Mouse (Mus musculus) right cerebral cortex, postnatal 10 days (tissue): ENCODE measurements at regions not wholly inside any gene's neighbourhood (a gene's known extent, or its start where the extent isn't known, plus 50 kb on each side); places are given as distances from the start of the nearest gene placed in this dataset.
"Not testable (repeated sequence)": the region's sequence is repeated elsewhere in the genome, so short reads cannot be mapped to it uniquely, and the experiment has no call there.

Experiments used
- DNase-seq, 2 experiments: peaks; one replicate each; pipeline ENCODE4 v3.0.0; 2021; ENCODE audit warnings: low spot score in 2 of 2

DNA sequence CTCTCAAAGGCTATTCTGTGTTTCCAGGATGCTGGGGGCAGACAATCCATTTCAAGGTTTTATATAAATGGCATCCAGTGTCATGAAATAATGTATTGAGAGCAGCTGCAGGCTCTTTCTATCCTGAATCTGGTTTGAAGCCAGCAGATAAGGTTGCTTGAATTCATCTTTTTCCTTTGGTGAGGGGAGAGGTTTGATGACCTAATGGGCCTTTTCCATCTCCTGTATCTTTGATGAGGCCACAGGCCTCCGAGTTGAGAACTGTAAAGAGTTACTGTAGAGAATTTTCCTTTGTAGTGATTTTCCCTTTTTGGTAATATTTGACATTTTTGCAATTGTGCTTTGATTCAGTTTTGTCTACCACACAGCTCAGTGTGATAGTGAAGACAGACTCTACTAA, 458.8 kb upstream of the 1700008P02Rik start:
- DNase-seq: no peak

DNA sequence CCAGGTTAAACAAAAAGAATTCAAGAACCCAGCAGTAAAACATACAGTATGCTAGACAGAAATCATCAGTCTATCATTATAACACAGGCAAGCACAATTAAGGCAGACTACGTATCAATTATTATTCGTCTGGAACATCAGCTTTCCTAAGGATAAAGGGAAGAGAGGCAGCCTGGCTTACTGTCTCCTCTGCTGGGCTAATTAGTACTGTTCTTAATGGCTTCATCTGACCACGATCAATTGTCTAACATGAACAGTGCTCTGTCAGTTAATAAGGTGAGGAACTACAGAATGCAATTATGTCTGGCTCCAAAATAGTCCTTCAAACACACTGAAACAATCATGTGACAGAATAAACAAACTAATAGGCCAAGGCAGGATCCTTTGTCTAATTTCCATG, 456.6 kb upstream of the 1700008P02Rik start:
- no peak for DNase-seq

DNA sequence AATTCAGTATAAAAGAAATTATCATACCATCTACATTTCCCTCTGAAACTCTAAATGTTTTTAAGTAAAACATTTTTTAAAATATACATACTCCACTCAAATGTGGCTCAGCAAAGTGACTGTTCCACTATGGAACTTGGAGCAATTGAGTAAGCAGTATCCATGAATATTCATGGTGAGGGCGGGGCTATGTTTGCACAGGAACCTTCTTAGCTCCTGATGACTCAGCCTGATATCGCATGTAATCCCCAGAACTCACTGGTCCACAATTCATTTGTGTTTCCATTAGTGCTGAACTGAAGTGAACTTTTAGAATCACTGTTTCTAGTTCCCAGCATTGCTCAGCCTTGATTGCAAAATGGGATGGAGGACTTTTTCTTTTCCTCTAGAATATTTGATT, 454.2 kb upstream of the 1700008P02Rik start:
- DNase-seq: no peak

DNA sequence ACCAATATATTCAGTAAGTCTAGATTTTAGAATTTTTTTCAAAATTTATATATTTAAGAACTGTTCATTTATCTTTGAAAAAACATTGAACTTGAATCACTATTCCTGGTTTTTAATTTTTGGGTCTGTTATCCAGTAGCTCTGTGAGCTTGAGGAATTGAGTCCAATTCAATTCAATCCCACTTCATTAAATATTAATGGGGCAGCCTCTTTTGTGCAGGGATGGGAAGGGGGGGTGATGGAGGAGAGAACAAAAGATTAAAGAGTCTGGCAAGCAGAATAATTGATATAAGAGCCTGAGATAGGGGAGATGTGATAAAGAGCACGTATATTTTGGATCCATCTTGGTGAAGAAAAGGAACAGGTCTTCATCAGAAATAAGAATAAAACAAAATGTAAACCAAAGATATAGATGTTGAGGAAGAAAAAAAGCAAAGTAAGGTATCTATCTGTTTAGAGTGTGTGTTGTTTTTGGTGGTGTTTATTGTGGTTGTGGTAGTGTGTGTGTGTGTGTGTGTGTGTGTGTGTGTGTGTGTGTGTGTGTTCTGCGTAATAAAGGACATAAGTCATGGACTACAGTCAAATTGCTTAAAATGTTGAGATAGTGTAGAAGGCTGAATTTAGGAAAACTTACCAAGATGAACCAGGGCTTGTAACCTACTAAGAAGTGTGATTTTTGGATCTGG, 421.3 kb upstream of the 1700008P02Rik start:
- no peak for DNase-seq

DNA sequence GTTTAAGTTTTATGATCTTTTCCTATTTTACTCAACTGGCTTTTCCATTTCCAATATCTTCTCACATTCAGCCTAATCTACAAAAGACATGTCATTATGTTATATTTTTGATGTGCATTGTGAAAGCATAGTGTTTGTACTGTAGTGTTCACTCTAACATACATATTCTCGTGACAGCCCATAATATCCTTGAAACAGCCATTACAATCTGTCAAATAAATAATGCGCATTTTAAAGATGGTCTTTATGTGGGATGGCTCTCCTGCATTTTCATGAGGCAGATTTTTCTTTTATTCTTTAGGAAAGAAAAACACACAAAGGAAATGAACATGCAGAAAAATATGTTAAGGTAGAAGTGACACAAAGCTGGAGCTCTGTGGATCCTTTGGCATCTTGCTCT, 415.6 kb upstream of the 1700008P02Rik start:
- no peak for DNase-seq

DNA sequence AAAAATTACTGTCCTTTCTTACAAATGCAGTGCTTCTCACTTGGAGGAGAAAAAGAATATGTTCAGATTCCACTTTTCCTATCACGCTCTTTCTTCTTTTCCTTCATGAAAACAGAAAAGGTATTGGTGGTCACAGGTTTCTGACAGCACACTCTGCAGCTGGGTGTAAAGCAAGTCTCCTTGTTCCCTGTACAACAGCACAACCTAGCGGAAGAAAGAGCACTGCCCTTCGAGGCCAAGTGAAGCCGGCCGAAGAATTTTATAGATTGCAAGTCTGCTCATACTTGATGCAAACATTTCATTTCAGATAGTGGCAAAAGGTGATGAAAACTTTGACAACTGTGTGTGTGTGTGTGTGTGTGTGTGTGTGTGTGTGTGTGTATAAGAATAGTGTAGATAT, 407.6 kb upstream of the 1700008P02Rik start:
- peak; percentile 39 to 62 for DNase-seq

DNA sequence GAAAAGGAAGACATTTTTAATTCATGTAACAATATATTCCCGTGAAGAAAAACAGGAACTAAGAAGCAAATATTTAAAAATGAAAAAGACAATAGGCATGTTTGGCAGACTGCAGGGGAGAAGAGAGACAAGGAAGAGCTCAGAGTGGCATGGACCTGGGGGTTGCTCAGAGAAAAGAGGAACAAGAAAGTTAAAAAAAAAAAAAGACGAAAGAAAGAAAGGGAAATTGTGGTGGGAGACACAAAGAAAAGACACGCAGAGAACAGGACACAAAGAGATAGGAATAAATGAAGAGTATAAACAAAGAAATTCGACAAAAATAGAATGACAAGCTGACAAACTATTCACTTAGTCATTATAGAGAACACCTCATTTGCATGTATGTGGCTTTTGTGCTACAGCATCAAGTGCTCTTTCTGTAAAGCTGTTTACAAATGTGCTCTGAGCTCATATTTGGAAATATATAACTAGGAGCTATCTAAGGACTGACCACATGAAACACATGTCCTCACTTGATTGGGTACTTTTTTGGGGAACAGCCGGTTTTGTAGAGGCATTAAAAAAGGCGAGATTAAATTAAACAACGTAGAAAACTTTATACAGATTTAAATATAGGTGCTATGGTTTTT, 394.2 kb upstream of the 1700008P02Rik start:
- DNase-seq: no peak

DNA sequence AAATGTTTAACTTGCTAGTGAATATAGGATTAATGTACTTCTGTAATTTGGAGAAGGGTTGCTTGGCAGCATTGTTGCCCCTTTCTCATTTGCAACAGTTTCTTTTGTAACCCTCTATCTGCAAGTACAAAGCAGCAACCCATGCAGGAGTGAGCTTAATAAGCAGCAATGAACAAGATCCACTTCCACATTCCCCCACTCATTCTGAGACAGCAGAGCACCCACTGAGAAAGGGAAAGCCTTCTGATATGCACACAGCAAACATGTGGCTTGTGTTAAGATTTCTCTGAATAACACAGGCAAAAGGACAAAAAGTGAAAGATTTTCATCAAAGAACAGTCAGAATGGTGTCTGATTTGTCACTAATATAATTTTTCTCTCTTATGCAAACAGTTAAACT, 393.3 kb upstream of the 1700008P02Rik start:
- no peak for DNase-seq

DNA sequence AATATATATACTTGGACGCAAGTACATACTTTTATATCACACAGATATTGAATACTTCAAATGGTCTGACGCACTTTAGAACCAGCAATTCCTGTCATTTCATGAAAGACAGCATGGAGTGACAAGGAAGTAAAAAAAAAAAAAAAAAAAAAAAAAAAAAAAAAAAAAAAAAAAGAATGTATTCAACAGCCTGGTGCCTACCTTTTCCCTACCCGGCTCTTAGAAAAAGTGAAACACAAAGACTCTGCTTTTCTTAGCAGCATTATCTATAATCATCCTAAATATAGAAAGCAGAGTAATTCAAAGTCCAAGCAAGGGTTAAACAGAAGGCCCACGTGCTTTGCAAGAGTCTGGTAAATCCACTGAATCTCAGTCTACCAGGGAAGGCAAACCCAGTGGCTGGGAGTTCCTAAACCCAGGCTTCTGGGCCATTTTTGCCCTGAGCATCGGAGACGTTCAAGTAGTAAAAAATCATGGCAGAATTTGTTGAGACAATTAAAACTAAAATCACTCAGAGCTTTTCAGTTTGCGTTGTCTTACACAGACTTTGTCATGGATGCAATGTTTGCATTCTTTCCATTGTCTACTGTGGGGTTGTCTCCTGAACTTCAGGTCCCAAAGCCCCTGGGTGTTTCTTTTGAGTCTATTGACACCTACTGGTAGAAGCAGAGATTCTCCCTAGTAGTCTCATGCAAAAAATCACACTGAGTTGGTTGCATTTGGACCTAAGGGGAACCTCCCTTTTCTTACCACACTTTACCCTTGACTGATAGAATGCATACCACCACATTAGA, 390.2 kb upstream of the 1700008P02Rik start:
- peak; percentile 19 for DNase-seq

DNA sequence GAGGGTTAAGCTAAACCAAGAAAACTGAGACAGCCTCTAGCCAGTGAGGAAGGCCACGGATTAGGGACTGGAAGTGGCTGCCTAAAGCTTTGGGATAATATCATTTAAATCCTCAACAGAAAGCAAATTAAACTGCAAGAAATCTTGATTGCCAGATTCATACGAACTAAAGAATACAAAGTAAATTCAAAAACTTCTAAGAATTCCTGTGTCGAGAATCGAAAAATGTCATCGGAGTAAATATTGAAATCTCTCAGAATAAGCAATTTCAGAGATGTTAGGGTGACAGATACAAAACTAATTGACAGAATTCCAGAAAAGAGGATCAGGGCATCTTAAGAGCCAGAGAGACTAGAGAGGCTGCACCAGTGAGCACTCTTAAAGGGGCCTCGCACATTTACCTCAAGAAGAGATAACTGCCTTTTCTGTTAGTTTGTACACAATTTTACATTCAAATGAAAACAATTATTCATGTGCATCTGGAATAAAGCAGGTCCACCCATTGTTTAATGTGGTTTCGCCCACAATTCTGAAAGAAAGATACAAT, 388.5 kb upstream of the 1700008P02Rik start:
- no peak for DNase-seq

DNA sequence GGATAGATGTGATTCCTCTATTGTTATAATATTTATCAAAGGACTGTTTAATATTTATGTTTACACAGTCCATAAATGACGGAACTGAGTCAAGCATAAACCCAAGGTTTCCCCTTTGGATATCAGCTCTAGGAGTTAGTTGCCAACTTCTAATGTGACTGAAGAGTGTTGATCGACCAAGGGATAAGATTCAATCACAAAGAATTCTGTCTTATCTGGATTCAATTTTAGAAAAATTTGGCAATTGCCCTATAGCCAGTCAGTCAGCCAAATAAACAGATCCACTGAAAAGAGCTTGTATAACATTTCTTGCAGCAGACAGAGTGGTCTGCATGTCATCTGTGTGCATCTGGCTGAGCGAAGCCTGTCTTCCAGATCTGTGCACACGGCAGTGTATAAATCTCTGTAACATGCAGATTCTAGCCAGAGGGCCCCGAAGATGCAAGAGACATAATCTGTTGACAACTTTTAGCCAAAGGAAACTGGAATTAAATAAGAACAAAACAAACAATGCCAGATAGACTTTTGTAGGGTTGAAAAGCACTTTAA, 387.6 kb upstream of the 1700008P02Rik start:
- no peak for DNase-seq

DNA sequence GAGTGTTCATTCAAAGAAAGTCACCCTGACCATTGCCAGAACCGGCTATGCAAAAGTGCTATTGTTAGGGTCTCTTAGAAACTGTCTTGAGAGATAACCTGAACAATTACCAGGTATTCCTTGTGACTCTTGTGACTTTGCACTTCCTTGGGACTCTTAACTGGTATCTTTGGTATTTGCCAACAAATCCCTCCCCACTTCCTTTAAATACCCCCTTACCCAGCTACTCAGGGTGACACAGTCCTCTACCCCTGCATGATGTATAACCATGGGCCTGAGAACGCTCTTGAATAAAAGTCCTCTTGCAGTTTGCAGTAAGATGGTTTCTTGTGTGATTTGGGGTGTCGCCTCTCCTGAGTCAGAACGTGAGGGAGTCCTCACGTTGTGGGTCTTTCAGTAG, 371.5 kb upstream of the 1700008P02Rik start:
- not testable (repeated sequence) for DNase-seq

DNA sequence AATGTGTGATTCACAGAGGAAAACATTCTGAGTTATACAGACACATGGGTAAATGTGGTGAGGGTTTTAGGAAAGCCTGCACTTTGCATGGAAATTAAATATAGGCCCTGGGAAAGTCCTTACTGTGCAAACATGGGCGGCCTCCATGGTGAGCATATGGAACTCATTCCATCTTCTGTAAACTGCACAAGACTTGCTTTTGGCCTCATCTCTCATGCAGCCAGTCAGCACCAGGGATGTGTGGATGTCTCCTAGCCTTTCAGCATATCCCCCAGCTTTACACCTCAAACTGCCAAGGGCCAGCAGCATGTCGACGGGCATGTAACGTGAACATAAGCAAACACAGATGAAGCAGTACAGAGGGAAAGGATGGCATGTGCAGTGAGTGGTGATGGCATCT, 364.7 kb upstream of the 1700008P02Rik start:
- DNase-seq: no peak

DNA sequence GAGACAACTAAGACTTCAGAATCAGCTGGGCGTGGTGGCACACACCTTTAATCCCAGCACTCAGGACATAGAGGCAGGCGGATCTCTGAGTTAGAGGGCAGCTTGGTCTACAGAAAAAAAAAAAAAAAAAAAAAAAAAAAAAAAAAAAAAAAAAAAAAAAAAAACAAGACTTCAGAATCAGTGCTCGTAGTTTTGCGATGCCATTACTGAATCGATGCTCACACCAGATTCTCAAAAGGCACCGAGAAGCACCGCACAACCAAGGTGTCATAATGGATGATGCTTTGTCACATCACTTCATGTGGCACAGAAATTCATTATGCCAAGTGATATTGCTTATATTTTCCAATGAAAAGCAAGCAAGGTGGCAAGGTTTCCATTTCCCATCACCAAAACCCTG, 337.4 kb upstream of the 1700008P02Rik start:
- no peak for DNase-seq

DNA sequence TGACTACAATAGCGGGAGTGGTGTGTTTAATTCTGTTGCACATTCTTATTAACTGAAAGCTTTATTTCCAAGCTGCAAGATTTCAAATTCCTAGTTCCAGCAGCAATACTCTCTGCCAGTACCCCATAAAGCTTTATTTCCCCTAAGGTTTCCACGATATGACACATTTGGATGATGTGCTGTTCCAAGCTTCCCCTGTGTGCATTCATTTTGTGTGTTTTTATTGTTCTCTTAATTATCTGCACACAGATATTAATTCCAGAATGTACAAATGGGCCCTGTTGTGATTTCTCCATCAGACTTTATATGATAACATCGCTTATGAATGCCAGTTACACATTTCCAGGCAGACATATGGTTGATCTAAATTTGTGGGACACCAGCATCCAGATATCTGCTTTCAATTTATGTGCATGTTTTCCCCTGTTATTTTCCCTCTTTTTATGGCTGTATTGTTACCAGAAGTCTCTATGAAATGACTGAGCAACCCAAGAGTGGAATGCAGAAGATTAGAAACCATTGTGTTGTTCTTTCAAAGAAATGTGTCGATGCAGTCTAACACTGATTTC, 312.4 kb upstream of the 1700008P02Rik start:
- DNase-seq: no peak

DNA sequence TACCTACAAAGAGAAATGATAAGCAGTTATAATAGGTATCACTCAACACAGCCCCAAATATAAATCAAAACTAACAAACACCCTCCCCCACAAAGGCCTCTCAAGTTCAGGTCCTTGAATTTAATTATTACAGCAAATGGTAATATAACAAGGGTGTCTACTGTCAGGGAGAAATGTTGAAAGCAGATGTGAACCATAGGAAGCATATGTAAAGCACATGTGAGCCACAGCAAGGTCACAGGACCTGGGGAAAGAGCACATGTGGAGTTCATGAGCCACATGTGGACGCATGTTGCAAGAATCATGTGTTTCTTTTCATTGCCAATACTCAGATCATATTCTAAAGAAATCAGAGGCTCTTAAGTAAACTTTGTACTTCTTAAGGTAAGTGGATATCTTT, 306.5 kb upstream of the 1700008P02Rik start:
- no peak for DNase-seq

DNA sequence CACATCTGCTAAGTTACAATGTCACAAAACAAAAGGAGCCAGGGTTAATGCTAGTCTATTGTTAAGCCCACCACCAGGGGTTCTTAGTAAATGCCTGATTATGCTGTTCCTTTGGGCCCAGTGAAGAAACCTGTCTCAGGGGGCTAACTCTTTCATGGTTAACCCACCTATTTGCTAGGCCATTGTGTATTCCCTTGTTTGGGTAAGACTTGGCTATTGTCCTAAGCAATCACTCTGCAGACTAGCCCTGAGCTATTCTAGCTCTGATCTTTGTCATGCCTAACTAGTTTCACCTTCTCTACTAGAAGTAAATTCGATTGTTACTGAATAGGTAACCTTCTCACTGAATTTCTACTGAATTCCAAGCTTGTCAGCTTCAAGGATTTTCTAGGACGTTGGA, 302.4 kb upstream of the 1700008P02Rik start:
- not testable (repeated sequence) for DNase-seq

DNA sequence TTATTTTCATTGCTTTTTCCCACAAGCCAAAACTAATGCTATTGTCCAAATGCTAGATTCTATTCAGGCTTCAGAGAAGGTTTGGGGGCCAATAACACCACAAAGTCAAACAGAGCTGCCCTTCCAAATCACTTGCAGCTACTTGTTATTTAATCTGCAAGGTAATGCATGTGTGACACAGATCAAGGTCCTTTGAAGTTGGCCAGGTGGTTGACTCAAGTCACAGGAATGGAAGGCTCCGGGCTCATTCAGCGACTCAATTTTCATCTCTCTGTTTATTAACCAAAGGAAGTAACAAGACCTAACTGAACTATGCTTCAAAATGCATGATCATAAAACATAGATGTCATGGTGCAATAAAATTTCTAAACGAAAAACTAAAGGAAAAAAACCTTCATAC, 300.0 kb upstream of the 1700008P02Rik start:
- DNase-seq: no peak

DNA sequence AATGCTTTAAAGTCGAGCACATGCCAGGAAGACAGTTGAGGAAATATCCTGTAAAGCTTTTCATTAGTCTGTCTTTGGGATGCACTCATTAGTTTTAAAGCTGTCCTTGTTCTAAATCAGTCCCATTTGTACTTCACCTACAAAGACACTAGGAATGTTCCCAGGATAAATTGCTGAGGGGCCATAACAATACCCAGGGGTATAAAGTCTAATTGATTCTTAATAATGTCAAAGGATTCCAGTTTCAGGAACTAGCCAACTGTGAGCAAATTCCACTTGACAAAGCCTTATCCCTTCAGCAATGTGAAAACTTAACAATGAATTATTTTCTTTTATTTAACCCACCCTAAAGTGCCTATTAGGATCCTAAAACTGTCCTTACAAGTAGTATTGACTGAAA, 267.7 kb upstream of the 1700008P02Rik start:
- DNase-seq: no peak

DNA sequence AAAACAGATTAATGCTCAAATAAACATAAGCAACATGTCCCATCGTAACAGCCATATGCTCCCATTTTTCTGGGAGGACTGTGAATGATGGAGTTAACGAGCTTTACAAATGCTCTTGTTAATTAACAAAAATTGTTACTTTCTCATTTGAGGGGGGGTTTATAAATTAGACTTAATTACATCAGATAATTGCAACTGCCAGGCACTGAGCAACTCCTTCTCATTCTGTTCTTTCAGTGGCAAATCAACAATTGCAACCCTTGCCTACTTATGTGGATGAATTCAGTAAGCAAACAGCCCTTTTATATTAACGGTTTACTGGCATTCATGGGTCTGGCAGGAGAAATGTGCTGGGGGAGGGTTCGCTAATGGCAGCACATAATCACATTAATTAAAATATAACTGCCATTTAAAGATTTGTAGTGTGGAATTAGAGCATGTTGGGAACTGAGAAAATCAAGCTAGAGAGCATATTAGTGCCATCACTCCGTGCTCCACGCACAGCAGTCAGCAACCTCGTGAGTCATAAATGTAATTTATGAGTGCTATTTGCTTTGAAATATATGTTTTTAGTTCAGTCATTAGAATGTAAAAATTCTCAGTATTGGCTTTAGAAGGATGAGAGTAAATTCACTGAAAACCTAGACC, 266.9 kb upstream of the 1700008P02Rik start:
- DNase-seq: no peak
